Mouse (Mus musculus): Measurements from ENCODE around the gene Plin5.

The Plin5 gene

DNA sequence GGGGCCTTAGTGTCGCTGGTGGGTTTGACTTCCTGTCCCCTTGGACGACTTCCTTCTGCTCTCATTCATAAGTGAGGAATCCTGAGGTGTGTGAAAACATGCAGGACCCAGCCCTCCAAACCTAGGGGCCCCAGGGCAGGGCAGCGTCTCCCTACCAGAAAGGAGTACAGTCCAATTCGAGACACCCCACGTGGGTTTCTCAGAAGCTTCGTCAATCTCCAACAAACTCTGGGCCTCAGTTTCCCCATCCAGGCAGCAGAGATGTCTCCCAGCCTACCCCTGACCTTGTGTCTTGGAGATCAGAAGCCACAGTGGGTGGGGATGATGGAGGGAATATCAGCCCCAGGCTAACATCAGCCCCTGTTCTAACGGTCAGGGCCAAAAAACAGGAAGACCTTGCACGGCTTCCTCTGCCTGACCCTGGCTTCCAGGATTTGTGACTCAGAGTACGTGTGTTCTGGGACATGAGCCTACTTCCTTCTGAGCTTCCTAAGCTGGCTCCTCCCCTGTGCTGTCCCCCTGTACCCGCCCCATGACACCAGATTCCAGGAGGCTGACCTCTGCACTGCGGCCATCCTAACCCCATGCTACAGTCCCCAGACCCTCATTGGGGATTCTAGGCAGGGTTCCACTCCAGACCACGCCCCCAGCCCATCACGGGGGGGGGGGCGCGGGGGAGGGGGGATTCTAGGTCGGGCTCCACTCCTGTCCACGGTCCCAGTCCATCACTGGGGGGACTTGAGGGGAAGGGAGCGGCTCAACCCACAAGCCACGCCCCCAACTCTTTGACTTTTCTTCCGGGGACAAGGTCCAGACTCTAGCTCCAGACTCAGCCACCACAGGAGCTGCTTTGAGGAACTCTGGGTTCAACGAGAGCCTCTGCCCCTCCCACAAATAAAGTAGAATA lies 16.3 kb upstream of the Plin5 start:
- DNase-seq (ENCODE audit: low spot score): no peak

DNA sequence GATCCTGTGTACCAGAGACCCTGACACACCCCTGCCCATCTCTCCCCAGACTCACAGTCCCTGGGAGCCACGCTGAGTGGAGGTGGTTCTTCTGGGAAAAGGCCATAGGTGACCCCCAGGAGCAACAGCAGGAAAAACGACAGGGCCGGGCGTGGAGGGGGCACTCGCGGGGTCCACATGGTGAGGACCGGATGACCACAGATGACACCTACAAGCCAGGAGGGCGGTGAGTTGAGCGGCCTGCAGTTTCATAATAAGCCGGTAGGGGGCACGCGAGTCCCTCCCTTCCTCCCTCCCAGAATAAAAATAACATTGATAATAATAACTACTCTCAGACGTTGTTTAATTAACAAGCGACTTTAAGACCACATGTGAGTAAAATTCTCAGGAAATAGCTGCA lies 15.3 kb upstream of the Plin5 start:
- peak; percentile 81 for DNase-seq (ENCODE audit: low spot score)

DNA sequence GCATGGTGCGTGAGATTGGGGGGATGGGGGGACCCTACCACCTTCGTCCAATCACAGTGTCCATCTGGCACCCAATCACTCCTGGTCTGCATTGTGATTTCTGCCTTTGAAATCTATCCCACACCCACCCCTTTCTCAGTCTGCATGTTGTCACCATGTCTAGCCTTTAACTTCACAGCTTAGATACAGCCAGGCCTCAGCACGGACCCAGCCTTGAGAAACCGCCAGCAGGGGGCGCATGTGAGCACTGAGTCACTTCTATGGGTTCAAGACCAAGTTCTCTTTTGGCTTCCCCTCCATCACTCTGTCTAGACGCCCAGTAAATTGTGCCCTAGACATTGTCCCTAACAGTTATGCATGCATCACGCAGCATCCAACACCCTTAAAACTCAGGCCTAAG lies 14.4 kb upstream of the Plin5 start:
- DNase-seq (ENCODE audit: low spot score): peak; percentile 80

DNA sequence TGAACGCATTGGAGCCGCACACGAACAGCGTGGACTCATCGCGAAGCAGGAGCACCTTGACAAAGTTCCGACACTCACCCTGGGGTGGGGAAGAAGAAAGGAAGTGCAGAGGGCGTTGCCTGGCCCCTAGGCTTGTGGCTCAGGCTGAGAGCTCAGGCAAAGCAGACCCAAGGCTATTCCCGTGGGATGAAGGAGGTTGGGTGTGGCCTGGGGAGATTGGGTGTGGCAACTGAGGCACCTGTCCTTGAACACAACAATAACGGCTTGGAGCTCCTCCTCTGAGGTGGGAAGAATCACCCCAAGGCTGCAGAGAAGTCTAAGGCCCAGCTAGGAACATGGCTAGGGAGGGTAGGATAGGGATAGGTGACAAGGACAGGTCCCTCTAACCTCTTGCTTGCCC lies 13.7 kb upstream of the Plin5 start:
- no peak for DNase-seq (ENCODE audit: low spot score)

DNA sequence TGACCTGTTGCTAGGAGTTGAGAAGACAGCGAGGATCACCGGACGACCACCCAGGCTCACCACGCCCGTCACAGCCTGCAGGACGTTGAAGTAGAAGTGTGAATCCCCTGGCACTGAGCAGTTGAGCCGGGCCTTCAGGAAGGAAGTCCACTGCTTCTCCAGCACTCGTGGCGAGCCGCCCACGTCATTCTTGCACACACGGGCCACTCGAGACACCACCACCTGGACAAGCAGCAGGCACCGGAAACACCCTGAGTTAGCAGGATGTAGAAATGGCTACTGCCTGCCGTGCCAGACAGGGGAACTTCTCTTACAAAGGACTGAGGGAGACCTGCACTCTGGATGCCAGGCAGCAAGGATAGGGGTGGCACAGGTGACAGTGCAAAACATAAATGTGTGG lies 10.8 kb upstream of the Plin5 start:
- no peak for DNase-seq (ENCODE audit: low spot score)

DNA sequence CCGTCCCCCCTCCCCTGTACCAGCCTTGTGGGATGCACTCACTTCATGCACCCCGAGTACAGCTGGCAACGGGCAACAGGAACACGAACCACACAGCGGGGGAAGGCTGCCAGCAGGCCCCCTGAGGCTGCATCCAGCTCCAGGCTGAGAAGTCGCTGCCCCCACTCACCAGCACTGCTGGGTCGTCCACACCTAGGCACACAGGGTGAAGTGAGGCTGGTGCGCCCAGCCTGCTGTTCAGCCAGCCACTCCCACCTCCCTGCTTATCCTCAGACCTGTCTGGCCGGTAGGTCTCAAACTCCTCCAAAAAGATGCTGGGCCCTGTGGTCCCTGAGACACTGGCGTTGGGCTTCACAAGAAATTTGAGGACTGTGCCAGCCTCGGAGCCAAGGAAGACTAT lies 8.8 kb upstream of the Plin5 start:
- DNase-seq (ENCODE audit: low spot score): no peak

DNA sequence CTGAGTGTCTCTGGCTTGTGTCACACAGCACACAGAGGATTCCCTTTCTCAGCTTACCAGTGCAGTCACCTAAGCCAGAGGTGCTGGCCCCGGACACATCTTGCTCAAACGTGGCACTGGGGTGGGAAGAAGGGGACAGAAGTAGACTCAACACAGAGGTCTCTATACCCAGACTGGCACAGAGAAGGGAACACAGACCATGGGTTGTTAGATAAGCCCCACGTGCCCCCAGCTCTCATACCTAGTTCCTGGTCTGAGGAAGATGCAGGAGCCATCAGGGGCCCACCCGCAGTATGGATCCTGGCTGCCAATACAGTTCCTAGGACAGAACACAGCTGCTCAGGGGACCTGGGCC lies 7.9 kb upstream of the Plin5 start:
- DNase-seq (ENCODE audit: low spot score): no peak

DNA sequence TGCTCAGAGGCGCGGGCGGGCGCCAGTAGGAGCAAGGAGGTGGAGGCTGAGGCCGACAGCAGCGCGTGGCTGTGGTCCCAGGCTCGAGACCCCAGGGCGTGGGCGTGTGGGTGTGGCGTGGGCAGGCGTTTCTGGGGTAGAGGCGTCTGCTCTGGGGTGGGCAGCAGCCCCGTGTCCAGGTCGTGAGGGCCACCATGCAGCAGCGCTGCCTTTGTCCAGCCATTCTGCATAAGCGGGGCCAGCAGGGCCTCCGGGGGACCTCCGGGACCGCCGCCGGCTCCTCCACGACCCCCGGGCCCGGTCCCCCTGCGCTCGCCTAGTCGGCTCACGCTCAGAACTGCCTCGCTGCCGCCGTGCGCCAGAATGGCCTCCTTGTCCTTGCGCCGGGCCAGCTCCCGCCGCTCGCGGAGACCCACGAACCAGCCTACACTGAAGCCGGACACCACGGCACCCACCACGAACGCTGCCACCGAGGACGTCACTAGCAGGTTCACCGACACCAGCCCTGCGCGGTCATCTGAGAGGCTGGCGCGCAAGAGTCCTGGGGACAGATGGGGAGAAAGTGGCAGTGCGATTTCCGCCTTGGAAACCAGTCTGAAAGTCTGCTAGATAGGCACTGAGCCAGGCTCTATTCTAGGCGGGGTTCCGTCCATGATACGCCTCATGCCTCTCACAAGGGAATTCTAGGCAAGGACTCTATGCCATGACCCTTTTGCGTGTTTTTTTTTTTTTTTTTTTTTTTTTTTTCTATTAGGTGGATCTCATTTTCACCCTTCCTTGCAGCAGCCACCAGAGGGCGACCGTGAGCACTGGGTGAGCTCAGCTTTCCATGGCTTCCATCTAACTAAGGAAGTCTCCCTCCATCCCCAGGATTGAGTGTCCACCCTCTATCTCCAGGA lies 7.2 kb upstream of the Plin5 start:
- DNase-seq (ENCODE audit: low spot score): peak; percentile 77

DNA sequence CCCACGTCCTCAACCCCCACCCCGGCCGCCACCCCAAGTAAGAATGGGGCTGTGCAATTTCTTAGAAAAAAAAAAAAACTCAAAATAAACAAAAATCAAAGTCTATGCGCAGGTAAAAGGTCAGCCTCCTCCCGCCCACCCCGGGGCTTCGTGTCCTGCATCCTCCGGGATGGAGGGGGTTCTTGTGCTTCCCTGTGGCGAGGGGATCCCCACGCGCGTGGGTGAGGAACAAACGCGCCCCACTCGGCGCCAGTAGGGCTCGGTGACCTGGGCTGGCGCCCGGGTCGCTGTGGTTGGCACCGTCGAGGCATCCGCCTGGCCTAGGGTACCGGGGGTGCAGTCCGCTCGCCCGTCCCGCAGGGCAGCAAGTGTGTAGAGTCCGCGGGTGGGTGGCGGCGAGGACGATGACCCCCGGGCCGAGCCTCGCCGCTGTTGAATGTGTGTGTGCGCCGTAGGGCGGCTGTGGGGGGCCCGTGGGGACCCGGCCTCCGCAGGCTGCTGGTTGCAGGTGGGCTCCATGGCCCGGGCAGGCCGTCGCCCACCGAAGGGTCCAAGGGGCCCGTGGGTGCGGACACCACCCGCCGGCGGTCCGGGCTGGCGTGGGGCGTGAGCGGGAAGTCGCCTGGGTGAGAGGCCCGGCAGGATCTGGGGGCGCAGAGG lies 6.4 kb upstream of the Plin5 start:
- no peak for DNase-seq (ENCODE audit: low spot score)

DNA sequence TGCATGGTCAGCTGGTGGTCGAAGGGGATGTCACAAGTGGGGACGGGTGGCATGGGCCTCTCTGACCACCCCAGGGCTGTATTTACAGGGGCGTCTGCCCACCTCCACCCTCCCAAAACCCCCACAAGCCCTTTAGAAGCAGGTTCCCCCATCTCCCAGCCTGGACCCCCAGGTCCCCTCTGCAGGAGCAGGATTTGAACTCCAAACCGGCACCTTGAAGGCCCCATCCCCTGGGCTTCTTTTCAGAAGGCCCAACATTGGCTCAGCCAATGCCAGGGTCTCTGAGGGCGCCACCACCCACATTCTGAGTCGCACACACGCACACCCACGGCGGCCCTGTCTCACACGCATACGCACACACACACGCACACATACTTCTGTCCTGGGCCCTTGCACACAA lies 5.8 kb upstream of the Plin5 start:
- no peak for DNase-seq (ENCODE audit: low spot score)

DNA sequence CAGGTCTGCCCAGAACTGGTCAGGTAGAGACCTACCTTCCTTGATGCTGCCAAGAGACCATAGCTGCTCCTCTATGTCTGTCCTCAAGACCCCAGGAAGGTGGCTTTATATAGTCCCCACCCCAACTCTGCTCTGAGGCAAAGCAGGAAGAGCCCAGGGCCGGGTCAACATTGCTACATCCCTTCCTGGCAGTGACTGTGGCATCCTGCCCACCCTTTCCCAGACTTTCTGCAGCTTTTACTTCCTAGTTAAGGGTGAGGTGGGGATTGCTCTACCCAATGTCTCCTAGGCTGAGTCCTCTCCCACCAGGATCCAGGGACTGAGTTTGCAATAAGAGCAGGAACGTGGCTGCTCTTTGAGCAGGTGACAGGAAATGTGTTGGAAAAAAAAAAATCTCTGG lies 4.4 kb upstream of the Plin5 start, which contains the start of gene Lrg1:
Lrg1 (minus strand) TSS at position 176 of the 400 bp plus-strand sequence.
- no peak for DNase-seq (ENCODE audit: low spot score)

DNA sequence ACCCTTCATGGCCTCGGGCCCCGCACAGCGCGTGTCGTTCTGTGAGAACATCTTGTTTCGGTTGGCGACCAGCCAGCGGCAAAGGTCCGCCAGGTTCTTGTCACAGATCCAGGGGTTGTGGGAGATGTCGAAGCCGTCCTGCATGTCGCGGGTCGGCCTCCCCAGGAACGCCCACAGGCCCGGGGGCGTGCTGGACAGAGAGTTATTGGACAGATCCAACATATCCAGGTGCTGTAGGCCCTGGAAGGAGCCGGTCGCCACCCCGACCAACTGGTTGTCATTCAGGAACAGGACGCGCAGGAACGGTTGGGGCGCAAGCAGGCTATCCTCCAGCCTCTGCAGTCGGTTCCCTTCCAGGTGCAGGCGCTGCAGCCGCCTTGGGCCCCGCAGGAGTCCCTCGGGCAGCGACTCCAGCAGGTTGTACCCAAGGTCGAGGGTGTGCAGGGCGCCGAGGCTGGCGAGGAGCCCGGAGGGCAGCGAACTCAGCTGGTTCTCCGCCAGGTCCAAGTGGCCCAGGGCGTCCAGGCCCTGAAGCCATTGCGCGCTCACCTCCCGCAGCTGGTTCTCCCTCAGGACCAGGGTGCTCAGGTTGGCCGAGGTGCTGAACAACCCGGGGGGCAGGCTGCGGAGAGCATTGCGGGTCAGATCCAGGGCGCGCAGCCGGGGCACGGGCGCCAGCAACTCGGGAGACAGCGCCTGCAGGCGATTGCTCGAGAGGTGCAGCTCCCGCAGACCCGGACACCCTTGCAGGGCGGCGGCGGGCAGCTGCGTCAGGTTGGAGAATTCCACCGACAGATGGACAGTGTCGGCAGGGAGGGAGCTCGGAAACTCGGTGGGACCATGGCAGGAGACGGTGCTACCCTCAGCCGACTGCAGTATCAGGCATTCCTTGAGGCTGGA lies 2.8 kb upstream of the Plin5 start:
- DNase-seq (ENCODE audit: low spot score): no peak

DNA sequence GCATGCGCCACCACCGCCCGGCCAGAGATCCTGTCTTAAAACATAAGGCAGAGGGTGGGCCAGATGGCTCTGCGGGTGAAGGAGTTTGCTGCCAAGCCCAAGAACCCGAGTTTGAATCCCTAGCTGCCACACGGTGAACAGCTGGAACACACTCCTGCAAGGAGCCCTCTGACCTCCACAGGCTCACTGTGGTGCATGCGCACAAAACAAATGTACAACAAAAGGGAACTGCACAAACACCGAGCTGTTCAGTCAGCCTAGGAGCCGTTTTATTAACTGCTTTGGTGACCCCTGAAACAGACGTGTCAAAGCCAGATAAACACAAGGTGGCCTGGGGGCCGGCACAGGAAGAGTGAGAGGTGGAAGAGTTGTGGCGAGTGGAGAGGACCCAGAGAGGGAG lies 2.0 kb upstream of the Plin5 start:
- no peak for DNase-seq (ENCODE audit: low spot score)

DNA sequence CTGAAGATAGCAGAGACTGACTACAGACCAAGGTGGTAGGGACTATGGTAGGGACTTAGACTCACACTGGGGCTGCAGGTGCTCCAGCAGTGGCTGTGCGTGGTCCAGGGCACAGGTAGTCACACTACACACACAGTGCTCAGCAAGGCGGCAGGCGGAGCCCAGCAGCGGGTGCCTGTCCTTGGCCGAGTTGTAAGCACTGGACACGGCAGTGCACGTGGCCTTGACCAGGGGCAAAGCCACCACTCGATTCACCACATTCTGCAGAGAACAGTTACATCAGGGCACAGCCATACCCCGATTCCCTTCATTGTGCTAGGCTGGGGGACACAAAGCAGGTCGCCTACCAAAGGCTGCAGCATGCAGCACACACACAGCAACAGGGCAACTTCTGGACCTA lies 1.2 kb downstream of the Plin5 start:
- DNase-seq (ENCODE audit: low spot score): no peak

DNA sequence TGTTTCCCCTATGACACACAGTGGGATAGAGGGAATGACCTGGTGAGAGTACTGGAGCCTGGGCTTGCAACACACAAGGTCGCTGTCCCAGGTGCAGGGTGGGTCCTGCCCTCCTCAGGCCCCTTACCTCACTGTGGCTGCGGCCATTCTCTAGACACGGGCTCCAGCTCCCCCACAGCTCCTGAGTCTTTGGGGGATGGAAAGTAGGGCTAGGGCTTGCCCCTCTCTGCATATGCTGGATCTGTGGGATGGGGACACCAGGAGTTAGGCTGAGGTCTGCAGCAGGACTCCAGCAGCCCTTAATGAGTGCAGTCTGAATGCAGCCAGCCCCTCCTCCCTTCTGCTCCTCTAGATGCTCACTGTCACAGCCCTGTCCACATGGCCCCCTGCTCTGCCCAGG lies 4.7 kb downstream of the Plin5 start:
- no peak for DNase-seq (ENCODE audit: low spot score)

DNA sequence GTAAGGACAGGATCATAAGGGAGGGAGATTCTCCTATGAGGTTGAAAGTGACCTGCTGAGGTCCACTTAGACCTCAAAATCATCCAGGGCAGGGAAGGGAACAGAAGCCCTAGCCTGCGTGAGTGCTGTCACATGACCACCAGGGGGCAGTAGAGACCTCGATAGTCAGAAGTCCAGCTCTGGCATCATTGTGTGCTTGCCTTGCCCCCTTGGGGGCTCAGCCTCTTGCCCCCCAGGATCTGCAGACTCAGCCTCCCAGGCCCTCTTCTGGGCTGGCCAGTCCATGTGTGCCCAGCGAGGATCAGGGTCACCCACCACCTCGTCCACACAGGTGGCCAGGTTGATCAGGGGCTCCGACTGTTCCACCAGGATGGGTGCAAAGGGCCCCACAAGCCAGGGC lies 5.5 kb downstream of the Plin5 start:
- DNase-seq (ENCODE audit: low spot score): peak; percentile 93

DNA sequence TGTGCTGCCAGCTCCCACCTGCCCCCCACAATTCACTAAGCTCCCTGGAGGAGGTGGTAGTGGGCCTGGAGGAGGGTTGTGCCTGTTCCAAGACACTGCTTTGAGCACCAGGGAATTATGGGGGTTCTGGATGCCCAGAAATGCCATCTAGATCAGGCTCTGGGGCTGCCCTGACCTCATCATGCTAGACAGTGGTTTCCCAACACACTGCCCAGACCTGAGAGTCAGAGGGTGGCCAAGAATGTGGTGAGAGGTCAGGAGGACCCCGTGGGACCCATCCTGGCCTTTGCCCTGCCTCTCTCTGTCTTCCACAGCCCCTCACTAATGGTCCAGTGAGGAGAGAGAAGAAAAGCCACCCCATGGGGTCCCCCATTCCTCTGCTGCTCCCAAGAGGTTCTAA lies 6.4 kb downstream of the Plin5 start:
- DNase-seq (ENCODE audit: low spot score): no peak

DNA sequence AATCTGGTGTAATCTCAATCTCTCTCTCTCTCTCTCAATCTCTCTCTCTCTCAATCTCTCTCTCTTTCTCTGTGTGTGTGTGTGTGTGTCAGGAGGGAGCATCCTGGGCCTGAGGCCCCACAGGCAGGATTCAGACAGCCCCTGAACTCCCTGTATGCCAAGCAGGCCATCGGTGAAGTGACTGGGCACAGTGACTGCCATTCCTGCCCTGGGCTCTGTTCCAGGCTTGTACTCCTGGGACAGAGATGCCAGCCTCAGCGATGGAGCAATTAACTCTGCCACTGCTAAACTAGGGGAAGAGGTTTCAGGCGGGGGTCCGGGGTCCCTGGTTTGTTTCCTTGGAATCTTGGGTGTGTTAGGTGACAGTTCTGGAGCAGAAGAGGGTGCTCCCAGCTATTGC lies 6.8 kb downstream of the Plin5 start:
- no peak for DNase-seq (ENCODE audit: low spot score)

DNA sequence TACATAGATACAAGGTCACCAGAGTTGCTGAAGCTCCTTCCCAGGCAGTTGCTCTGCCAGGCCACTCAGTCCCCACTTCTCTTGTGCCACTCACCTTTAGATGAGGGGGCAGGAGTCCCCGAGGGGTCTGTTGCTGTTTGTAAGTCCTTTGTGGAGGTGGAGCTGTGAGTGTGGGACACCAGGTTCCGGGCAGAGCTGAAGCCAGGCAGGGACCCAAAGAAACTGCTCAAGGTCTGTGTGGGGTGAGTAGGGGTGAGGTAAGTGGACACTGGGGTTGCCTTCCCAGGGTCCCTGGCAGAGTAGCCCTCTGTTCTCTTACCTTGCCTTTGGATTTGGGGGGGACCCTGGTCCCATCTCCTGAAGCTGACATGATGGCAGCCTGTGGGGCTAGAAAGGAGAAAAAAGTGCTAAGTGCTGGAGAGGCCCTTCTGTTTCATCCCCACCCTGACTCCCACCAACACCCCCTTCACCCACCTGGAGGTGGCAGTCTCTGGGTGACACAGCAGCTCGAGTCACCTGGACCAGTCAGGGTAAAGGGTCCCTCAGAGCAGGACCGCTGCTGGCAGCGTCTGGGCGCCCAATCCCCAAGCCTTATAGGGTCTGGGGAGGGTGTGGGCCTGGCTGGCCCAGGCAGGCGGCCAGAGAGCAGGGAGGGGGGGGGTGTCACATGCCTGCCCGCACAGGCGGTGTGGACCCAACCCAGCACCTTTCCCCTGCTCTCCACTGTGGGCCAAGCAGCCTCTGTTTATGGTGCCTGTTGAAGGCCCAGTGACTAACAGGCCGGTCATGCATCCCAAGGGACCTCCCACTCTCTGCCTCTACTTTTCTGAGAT lies 8.0 kb downstream of the Plin5 start, which contains the start of gene Plin4:
Plin4 (minus strand) TSS at position 585 of the 833 bp plus-strand sequence.
- DNase-seq (ENCODE audit: low spot score): no peak

DNA sequence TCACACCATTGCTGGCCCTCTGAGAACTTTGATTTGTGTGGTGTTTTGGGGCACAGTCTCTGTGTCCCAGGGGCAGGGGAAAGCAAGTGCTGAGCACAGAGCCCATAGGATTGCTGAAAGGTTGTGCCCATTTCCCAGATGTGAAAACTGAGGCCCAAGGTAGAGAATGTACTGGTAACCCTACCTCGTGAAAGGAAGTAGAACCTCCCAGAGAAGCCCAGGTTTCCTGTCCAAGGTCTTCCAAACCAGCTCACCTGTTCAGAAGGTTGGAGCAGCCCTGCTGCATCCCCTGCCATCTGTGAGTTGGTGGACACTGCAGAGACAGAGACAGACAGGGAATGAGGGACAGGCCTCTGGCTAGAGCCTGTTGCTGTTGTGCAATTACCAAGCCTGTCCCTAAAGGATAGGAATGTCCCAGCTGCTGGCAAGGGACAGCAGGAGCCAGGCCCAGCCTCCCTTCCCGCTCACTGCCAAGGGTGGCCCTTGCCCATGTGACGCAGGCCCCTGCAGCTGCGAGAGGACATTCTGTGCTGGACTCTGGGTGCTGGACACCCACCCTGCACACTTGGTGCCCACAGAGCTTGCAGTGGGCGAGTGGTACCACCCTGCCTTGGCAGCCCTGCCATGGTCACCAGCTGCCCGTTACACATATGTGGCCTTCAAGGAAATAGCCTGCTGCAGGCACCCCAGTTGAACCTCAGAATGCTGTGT lies 8.9 kb downstream of the Plin5 start:
- no peak for DNase-seq (ENCODE audit: low spot score)

Data from retina, embryonic 14.5 days (tissue).